Mouse (Mus musculus) MEL (cell line): ENCODE results near the gene Iqcj. TPM values are rescaled to one million over a fixed set of nuclear protein-coding genes. Genes with fewer than 3 reads are reported as not detected.

ENCODE experiments used
- DNase-seq: peaks from one replicate; pipeline ENCODE4 v3.0.0; 2011; ENCODE audit warnings: low read depth, low spot score
- H3K27ac ChIP-seq: 2 replicates; pipeline ENCODE4 v1.5.1; 2012; ENCODE audit warnings: low read depth, mild to moderate bottlenecking, control low read depth, low read length, moderate library complexity; ENCODE audit not compliant: control insufficient read depth
- H3K27me3 ChIP-seq, 2 experiments: fragments of 150-350 bp in 1 of 2; sonication (generic) in 1 of 2; 2 replicates each; pipeline ENCODE4 v1.6.1; 2012; ENCODE audit warnings: low read length in 2 of 2, mild to moderate bottlenecking in 2 of 2, improper control_type of control experiment in 1 of 2, moderate library complexity in 1 of 2; ENCODE audit not compliant: insufficient read depth in 2 of 2, control insufficient read depth in 1 of 2
- H3K36me3 ChIP-seq, 2 experiments: 2 replicates each; pipeline ENCODE4 v1.6.1; 2012 to 2014; ENCODE audit warnings: low read length in 2 of 2, improper control_type of control experiment in 1 of 2, inconsistent platforms in 1 of 2, mild to moderate bottlenecking in 1 of 2; ENCODE audit not compliant: insufficient read depth in 2 of 2, control insufficient read depth in 1 of 2
- H3K4me1 ChIP-seq, 2 experiments: fragments of 150-350 bp in 1 of 2; sonication (generic) in 1 of 2; 2 replicates each; pipeline ENCODE4 v1.6.1; 2012; ENCODE audit warnings: low read length in 2 of 2, improper control_type of control experiment in 1 of 2, mild to moderate bottlenecking in 1 of 2; ENCODE audit not compliant: insufficient read depth in 2 of 2, control insufficient read depth in 1 of 2
- H3K4me3 ChIP-seq, 2 experiments: fragments of 150-350 bp in 1 of 2; sonication (generic) in 1 of 2; 2 replicates each; pipeline ENCODE4 v1.5.1; 2012; ENCODE audit warnings: low read depth in 2 of 2, low read length in 2 of 2, mild to moderate bottlenecking in 2 of 2, moderate library complexity in 2 of 2, control low read depth in 1 of 2, improper control_type of control experiment in 1 of 2; ENCODE audit not compliant: control insufficient read depth in 1 of 2, insufficient read depth in 1 of 2
- H3K79me2 ChIP-seq: 2 replicates; pipeline ENCODE4 v1.6.1; 2012; ENCODE audit warnings: mild to moderate bottlenecking, low read length, moderate library complexity; ENCODE audit not compliant: control insufficient read depth, poor library complexity, insufficient read depth
- H3K9ac ChIP-seq: 2 replicates; pipeline ENCODE4 v1.6.1; 2012; ENCODE audit warnings: low read depth, mild to moderate bottlenecking, control low read depth, low read length, moderate library complexity; ENCODE audit not compliant: control insufficient read depth, poor library complexity, severe bottlenecking
- H3K9me3 ChIP-seq: fragments of 150-350 bp; sonication (generic); replicated peaks from 2 replicates; pipeline ENCODE4 v1.6.1; 2012; ENCODE audit warnings: mild to moderate bottlenecking, low read length, improper control_type of control experiment, moderate library complexity; ENCODE audit not compliant: insufficient read depth
- BHLHE40 ChIP-seq: IDR thresholded peaks from 2 replicates; pipeline ENCODE4 v1.6.1; 2012; ENCODE audit warnings: low read depth, mild to moderate bottlenecking, inconsistent platforms, low read length, improper control_type of control experiment, borderline replicate concordance
- CHD1 ChIP-seq: IDR thresholded peaks from 2 replicates; pipeline ENCODE4 v1.6.1; 2012; ENCODE audit warnings: low read depth, mild to moderate bottlenecking, inconsistent platforms, low read length, improper control_type of control experiment
- CTCF ChIP-seq, 3 experiments: IDR thresholded peaks in 2 of 3; conservative IDR thresholded peaks in 1 of 3; 2 replicates each; pipeline ENCODE4 v1.5.1; 2011 to 2012; ENCODE audit warnings: low read length in 3 of 3, low read depth in 2 of 3, mild to moderate bottlenecking in 2 of 3, improper control_type of control experiment in 1 of 3, inconsistent platforms in 1 of 3, mixed read lengths in 1 of 3, moderate library complexity in 1 of 3; ENCODE audit not compliant: control insufficient read depth in 1 of 3, insufficient read depth in 1 of 3, poor library complexity in 1 of 3, severe bottlenecking in 1 of 3
- EP300 ChIP-seq, 2 experiments: IDR thresholded peaks; 2 replicates each; pipeline ENCODE4 v1.6.1; 2011; ENCODE audit warnings: improper control_type of control experiment in 2 of 2, low read length in 2 of 2, low read depth in 1 of 2, mild to moderate bottlenecking in 1 of 2
- ETS1 ChIP-seq: IDR thresholded peaks from 2 replicates; pipeline ENCODE4 v1.6.1; 2012; ENCODE audit warnings: low read depth, mild to moderate bottlenecking, inconsistent platforms, low read length, improper control_type of control experiment, moderate library complexity
- GATA1 ChIP-seq: IDR thresholded peaks from 2 replicates; pipeline ENCODE4 v1.6.1; 2011; ENCODE audit warnings: low read depth, low read length, improper control_type of control experiment
- HCFC1 ChIP-seq: IDR thresholded peaks from 2 replicates; pipeline ENCODE4 v1.6.1; 2012; ENCODE audit warnings: low read depth, mild to moderate bottlenecking, inconsistent platforms, low read length, improper control_type of control experiment, moderate library complexity
- JUND ChIP-seq: IDR thresholded peaks from 2 replicates; pipeline ENCODE4 v1.6.1; 2011; ENCODE audit warnings: low read depth, mild to moderate bottlenecking, improper control_type of control experiment, low read length
- KAT2A ChIP-seq: conservative IDR thresholded peaks from 2 replicates; pipeline ENCODE4 v1.6.1; 2012; ENCODE audit warnings: low read depth, low read length, improper control_type of control experiment, inconsistent platforms
- MAFK ChIP-seq: IDR thresholded peaks from 2 replicates; pipeline ENCODE4 v1.6.1; 2011; ENCODE audit warnings: low read depth, mild to moderate bottlenecking, low read length, improper control_type of control experiment, borderline replicate concordance
- MAZ ChIP-seq: IDR thresholded peaks from 2 replicates; pipeline ENCODE4 v1.6.1; 2012; ENCODE audit warnings: low read depth, mild to moderate bottlenecking, inconsistent platforms, low read length, improper control_type of control experiment
- MEF2A ChIP-seq: IDR thresholded peaks from 2 replicates; pipeline ENCODE4 v1.6.1; 2014; ENCODE audit warnings: low read depth, mild to moderate bottlenecking, inconsistent platforms, low read length, improper control_type of control experiment; ENCODE audit not compliant: poor library complexity, insufficient replicate concordance, severe bottlenecking; ENCODE audit errors: extremely low read depth
- MXI1 ChIP-seq: IDR thresholded peaks from 2 replicates; pipeline ENCODE4 v1.6.1; 2011; ENCODE audit warnings: mild to moderate bottlenecking, low read depth, low read length, improper control_type of control experiment
- MYB ChIP-seq: IDR thresholded peaks from 2 replicates; pipeline ENCODE4 v1.6.1; 2011; ENCODE audit warnings: mild to moderate bottlenecking, low read depth, low read length, improper control_type of control experiment
- MYC ChIP-seq: IDR thresholded peaks from 2 replicates; pipeline ENCODE4 v1.6.1; 2011; ENCODE audit warnings: low read depth, mild to moderate bottlenecking, low read length, improper control_type of control experiment, moderate library complexity
- NELFE ChIP-seq: IDR thresholded peaks from 2 replicates; pipeline ENCODE4 v1.6.1; 2011; ENCODE audit warnings: low read depth, low read length, improper control_type of control experiment
- NRF1 ChIP-seq: IDR thresholded peaks from 2 replicates; pipeline ENCODE4 v1.6.1; 2014; ENCODE audit warnings: low read depth, mild to moderate bottlenecking, inconsistent platforms, low read length, improper control_type of control experiment, moderate library complexity; ENCODE audit not compliant: poor library complexity, insufficient read depth, severe bottlenecking
- POLR2A ChIP-seq, 2 experiments: IDR thresholded peaks; 2 replicates each; pipeline ENCODE4 v1.6.1; 2011 to 2012; ENCODE audit warnings: low read length in 2 of 2, mild to moderate bottlenecking in 2 of 2, control low read depth in 1 of 2, improper control_type of control experiment in 1 of 2, low read depth in 1 of 2, moderate library complexity in 1 of 2; ENCODE audit not compliant: control insufficient read depth in 1 of 2, insufficient read depth in 1 of 2, poor library complexity in 1 of 2
- POLR2AphosphoS2 ChIP-seq: IDR thresholded peaks from 2 replicates; pipeline ENCODE4 v1.6.1; 2011; ENCODE audit warnings: low read length, improper control_type of control experiment
- POLR2AphosphoS5 ChIP-seq: IDR thresholded peaks from 2 replicates; pipeline ENCODE4 v1.6.1; 2012; ENCODE audit warnings: low read depth, borderline replicate concordance, mild to moderate bottlenecking, inconsistent platforms, low read length, moderate library complexity, mixed read lengths
- RAD21 ChIP-seq: IDR thresholded peaks from 2 replicates; pipeline ENCODE4 v1.6.1; 2011; ENCODE audit warnings: mild to moderate bottlenecking, low read depth, low read length, improper control_type of control experiment
- RCOR1 ChIP-seq: IDR thresholded peaks from 2 replicates; pipeline ENCODE4 v1.6.1; 2012; ENCODE audit warnings: low read depth, mild to moderate bottlenecking, inconsistent platforms, low read length, improper control_type of control experiment
- SIN3A ChIP-seq: IDR thresholded peaks from 2 replicates; pipeline ENCODE4 v1.6.1; 2012; ENCODE audit warnings: low read length, improper control_type of control experiment, inconsistent platforms
- SMC3 ChIP-seq: IDR thresholded peaks from 2 replicates; pipeline ENCODE4 v1.6.1; 2011; ENCODE audit warnings: low read depth, low read length, improper control_type of control experiment
- TAL1 ChIP-seq: IDR thresholded peaks from 2 replicates; pipeline ENCODE4 v1.6.1; 2012; ENCODE audit warnings: mild to moderate bottlenecking, inconsistent platforms, low read length, moderate library complexity, mixed read lengths
- TBP ChIP-seq: IDR thresholded peaks from 2 replicates; pipeline ENCODE4 v1.8.0; 2011; ENCODE audit warnings: low read depth, low read length, improper control_type of control experiment
- TCF12 ChIP-seq: IDR thresholded peaks from 2 replicates; pipeline ENCODE4 v1.6.1; 2014; ENCODE audit warnings: low read depth, mild to moderate bottlenecking, inconsistent platforms, low read length, improper control_type of control experiment, moderate library complexity
- UBTF ChIP-seq: IDR thresholded peaks from 2 replicates; pipeline ENCODE4 v1.6.1; 2012; ENCODE audit warnings: low read depth, mild to moderate bottlenecking, inconsistent platforms, low read length, improper control_type of control experiment, moderate library complexity, borderline replicate concordance; ENCODE audit not compliant: insufficient read depth
- USF2 ChIP-seq, 2 experiments: IDR thresholded peaks; 2 replicates each; pipeline ENCODE4 v1.6.1; 2011 to 2012; ENCODE audit warnings: improper control_type of control experiment in 2 of 2, low read length in 2 of 2, borderline replicate concordance in 1 of 2, inconsistent platforms in 1 of 2, low read depth in 1 of 2, mild to moderate bottlenecking in 1 of 2; ENCODE audit not compliant: insufficient read depth in 1 of 2
- ZC3H11A ChIP-seq: IDR thresholded peaks from 2 replicates; pipeline ENCODE4 v1.6.1; 2012; ENCODE audit warnings: low read depth, mild to moderate bottlenecking, inconsistent platforms, low read length, improper control_type of control experiment
- ZKSCAN1 ChIP-seq: IDR thresholded peaks from 2 replicates; pipeline ENCODE4 v1.6.1; 2012; ENCODE audit warnings: low read depth, mild to moderate bottlenecking, inconsistent platforms, low read length, improper control_type of control experiment, moderate library complexity
- ZMIZ1 ChIP-seq: IDR thresholded peaks from 2 replicates; pipeline ENCODE4 v1.6.1; 2012; ENCODE audit warnings: low read depth, mild to moderate bottlenecking, inconsistent platforms, low read length, improper control_type of control experiment, moderate library complexity
- ZNF384 ChIP-seq: IDR thresholded peaks from 2 replicates; pipeline ENCODE4 v1.6.1; 2012; ENCODE audit warnings: low read depth, mild to moderate bottlenecking, inconsistent platforms, low read length, improper control_type of control experiment
- polyA plus RNA-seq, 2 experiments: library from polyadenylated mRNA; stranded (reverse) in 1 of 2; unstranded in 1 of 2; fragments of >175 nt in 1 of 2; fragments of >200 nt in 1 of 2; gene quantifications; 2 replicates each; pipeline versions ENCODE4 v1.2.1 to v1.2.4; 2012; ENCODE audit warnings: low replicate concordance in 2 of 2, low read depth in 1 of 2; ENCODE audit not compliant: insufficient read length in 2 of 2, insufficient read depth in 1 of 2, missing spikeins in 1 of 2
- total RNA-seq: library from RNA; depleted of rRNA; stranded (reverse); fragments of 300-350 nt; gene quantifications from 2 replicates; pipeline ENCODE4 v1.2.3, GENCODE M21; 2012

The Iqcj gene
- total and polyA plus RNA-seq, 3 experiments: not detected

DNA sequence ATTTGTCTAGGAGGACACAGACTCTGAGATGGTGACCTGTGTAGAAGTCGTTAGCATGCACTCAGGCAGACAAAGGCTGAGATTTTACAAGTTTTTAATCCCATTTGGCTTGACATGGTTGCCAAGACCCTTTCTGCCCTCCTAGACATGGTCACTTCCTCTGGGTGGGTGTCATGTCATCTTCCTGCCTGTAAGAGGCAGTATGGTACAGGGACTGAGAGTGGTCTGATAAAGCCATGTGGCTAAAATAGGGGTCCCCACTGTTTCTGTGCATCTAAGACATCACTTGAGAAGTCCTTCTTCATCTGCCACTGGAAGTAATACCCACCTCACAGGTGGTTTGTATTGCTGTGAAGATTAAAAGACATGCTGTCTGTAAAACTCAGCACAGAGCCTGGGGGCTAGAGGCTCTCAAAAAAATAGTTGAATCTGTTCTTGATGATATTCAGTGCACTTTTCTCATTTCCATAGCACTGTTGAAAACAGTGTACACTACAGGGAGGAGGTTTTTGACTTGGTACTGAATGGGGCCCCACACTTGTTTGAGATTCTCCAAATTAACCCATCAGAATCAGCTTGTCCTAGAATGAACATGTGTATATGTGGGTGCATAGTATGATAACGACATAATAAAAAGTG, 167.3 kb downstream of the Iqcj start:
- Histone ChIP-seq H3K36me3 (peaks cover 0 to 3% of the 10 kb centered on the region in 2 experiments; a peak in 1 of 4 replicates), H3K27ac (no peak overlapping the region), H3K9ac (no peak overlapping the region), H3K4me1 (peaks cover 0 to 3% of the 10 kb centered on the region in 2 experiments; a peak in 1 of 4 replicates), H3K79me2 (no peaks in the 10 kb centered on the region), H3K27me3 (no peaks in the 10 kb centered on the region; a peak in 1 of 4 replicates), H3K4me3 (peak overlapping the region; percentile 30 to 64; a peak in 2 of 4 replicates), H3K9me3 (no peaks in the 10 kb centered on the region)
- no peak for TF ChIP-seq USF2 (IDR thresholded peaks at IDR 0.05; ENCODE audit: borderline replicate concordance in 1 of 2, insufficient read depth in 1 of 2, low read depth in 1 of 2, low read length in 2 of 2)
- TF ChIP-seq SMC3: peak; percentile 58
- TF ChIP-seq MAZ: no peak
- no peak for TF ChIP-seq EP300 (IDR thresholded peaks at IDR 0.05; ENCODE audit: low read depth in 1 of 2, low read length in 2 of 2)
- no peak for TF ChIP-seq JUND
- TF ChIP-seq ZMIZ1: no peak
- TF ChIP-seq TBP: no peak
- TF ChIP-seq ZKSCAN1: no peak
- no peak for TF ChIP-seq POLR2AphosphoS5
- TF ChIP-seq POLR2AphosphoS2: no peak
- TF ChIP-seq CTCF (IDR thresholded peaks at IDR 0.05 in 2 of 3, conservative IDR thresholded peaks at IDR 0.05 in 1 of 3; ENCODE audit: control insufficient read depth in 1 of 3, insufficient read depth in 1 of 3, low read depth in 2 of 3, low read length in 3 of 3, poor library complexity in 1 of 3, severe bottlenecking in 1 of 3): peak; percentile 45 to 76 (median 68)
- no peak for TF ChIP-seq ZNF384
- TF ChIP-seq RAD21: peak; percentile 68
- TF ChIP-seq MEF2A: no peak
- no peak for TF ChIP-seq HCFC1
- no peak for TF ChIP-seq MAFK
- no peak for TF ChIP-seq GATA1
- peak; percentile 26; the same call in 1 of the 2 replicates for TF ChIP-seq MYC
- TF ChIP-seq RCOR1: no peak
- TF ChIP-seq NELFE: no peak
- no peak for TF ChIP-seq NRF1
- TF ChIP-seq MXI1: no peak
- no peak for TF ChIP-seq CHD1
- TF ChIP-seq SIN3A: no peak
- no peak for TF ChIP-seq TCF12
- TF ChIP-seq ZC3H11A: peak; percentile 36
- TF ChIP-seq UBTF: no peak
- no peak for TF ChIP-seq TAL1
- TF ChIP-seq MYB: no peak
- no peak for TF ChIP-seq KAT2A
- no peak for TF ChIP-seq POLR2A (IDR thresholded peaks at IDR 0.05; ENCODE audit: control insufficient read depth in 1 of 2, insufficient read depth in 1 of 2, low read depth in 1 of 2, low read length in 2 of 2, poor library complexity in 1 of 2)
- TF ChIP-seq ETS1: no peak
- no peak for TF ChIP-seq BHLHE40
- DNase-seq: peak; percentile 36
